Mouse (Mus musculus) embryonic fibroblast, embryonic 13.5 days (primary cell): ENCODE measurements around the gene Lrrc73. TPM values are rescaled to one million over a fixed set of nuclear protein-coding genes. Genes with fewer than 3 reads are reported as not detected.

Experiments used
- H3K27ac ChIP-seq: 2 replicates; pipeline ENCODE4 v1.5.1; 2012; ENCODE audit warnings: low read length, control low read depth, inconsistent platforms; ENCODE audit not compliant: insufficient read depth
- H3K4me1 ChIP-seq: 2 replicates; pipeline ENCODE4 v1.6.1; 2011; ENCODE audit warnings: low read length; ENCODE audit not compliant: control insufficient read depth, insufficient read depth
- H3K4me3 ChIP-seq: 2 replicates; pipeline ENCODE4 v1.5.1; 2011; ENCODE audit warnings: mild to moderate bottlenecking, control low read depth, low read length; ENCODE audit not compliant: insufficient read depth
- CTCF ChIP-seq: IDR thresholded peaks from 2 replicates; pipeline ENCODE4 v1.5.1; 2011; ENCODE audit warnings: mild to moderate bottlenecking, control low read depth, low read length, moderate library complexity, borderline replicate concordance; ENCODE audit not compliant: insufficient read depth
- POLR2A ChIP-seq: IDR thresholded peaks from 2 replicates; pipeline ENCODE4 v1.6.1; 2011; ENCODE audit warnings: low read depth, mild to moderate bottlenecking, control low read depth, low read length, moderate library complexity
- polyA plus RNA-seq: library from polyadenylated mRNA; stranded (reverse); fragments of >200 nt; gene quantifications from 2 replicates; pipeline ENCODE4 v1.2.4, GENCODE M21; 2011; ENCODE audit warnings: low read depth; ENCODE audit not compliant: missing spikeins, insufficient read length

The Lrrc73 gene
- polyA plus RNA-seq, 1 experiment = 1.6 TPM

DNA sequence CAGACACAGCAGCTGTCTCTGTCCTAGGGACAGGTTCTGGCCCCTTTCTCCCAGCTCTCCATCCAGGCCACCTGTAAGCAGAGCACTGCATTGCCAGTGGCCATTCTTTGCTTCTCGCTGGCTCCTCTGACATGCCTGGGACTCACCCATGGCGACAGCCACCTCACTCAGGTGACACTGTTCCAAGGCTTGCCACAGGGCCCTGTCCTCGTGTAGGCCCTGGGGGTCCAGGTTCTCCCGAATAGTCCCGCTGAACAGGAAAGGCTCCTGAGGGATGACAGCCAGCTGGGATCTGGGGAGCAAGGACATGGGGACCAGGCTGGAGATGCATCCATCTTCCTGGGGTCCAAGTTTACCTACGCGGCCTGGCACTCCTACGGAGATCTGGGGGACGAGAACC, 50.9 kb downstream of the Lrrc73 start:
- no peak overlapping the region for H3K4me3 ChIP-seq
- TF ChIP-seq POLR2A = no peak
- TF ChIP-seq CTCF = no peak
- no peaks in the 10 kb centered on the region for H3K4me1 ChIP-seq
- H3K27ac ChIP-seq = no peak overlapping the region

Other genes starting within 250 kb of the Lrrc73 start
- gene Vegfa, start 221.2 kb upstream of the Lrrc73 start, polyA plus RNA-seq = 140 and 154 TPM in 2 replicates
- gene Mrps18a, start 142.5 kb upstream of the Lrrc73 start, polyA plus RNA-seq = 47.2 and 57.4 TPM in 2 replicates
- 1.6 and 3.4 TPM in 2 replicates for gene Rsph9, start 109.3 kb upstream of the Lrrc73 start, polyA plus RNA-seq
- 14.5 and 15.3 TPM in 2 replicates for gene Mad2l1bp, start 100.0 kb upstream of the Lrrc73 start, polyA plus RNA-seq
- 46.1 and 61.2 TPM in 2 replicates for gene Gtpbp2, start 92.5 kb upstream of the Lrrc73 start, polyA plus RNA-seq
- 22.7 and 22.9 TPM in 2 replicates for gene Polh, start 50.9 kb upstream of the Lrrc73 start, polyA plus RNA-seq
- 55.2 and 58.0 TPM in 2 replicates for gene Xpo5, start 50.7 kb upstream of the Lrrc73 start, polyA plus RNA-seq
- gene Polr1c, start 5.5 kb upstream of the Lrrc73 start, polyA plus RNA-seq = 61.1 and 63.6 TPM in 2 replicates
- gene Yipf3, start 5.5 kb upstream of the Lrrc73 start, polyA plus RNA-seq = 114 and 133 TPM in 2 replicates
- gene Tjap1, start 29.5 kb downstream of the Lrrc73 start, polyA plus RNA-seq = 60.8 and 63.2 TPM in 2 replicates
- gene Dlk2, start 43.9 kb downstream of the Lrrc73 start, polyA plus RNA-seq = 2.6 and 3.3 TPM in 2 replicates
- 3.5 and 3.9 TPM in 2 replicates for gene Abcc10, start 74.8 kb downstream of the Lrrc73 start, polyA plus RNA-seq
- 24.1 and 32.6 TPM in 2 replicates for gene Zfp318, start 130.2 kb downstream of the Lrrc73 start, polyA plus RNA-seq
- gene Crip3, start 175.4 kb downstream of the Lrrc73 start, polyA plus RNA-seq = not detected in 2 replicates
- gene Slc22a7, start 184.9 kb downstream of the Lrrc73 start, polyA plus RNA-seq = not detected in 2 replicates
- gene Ttbk1, start 234.1 kb downstream of the Lrrc73 start, polyA plus RNA-seq = 0.27 and 0.35 TPM in 2 replicates
- 7.2 and 9.9 TPM in 2 replicates for gene Dnph1, start 243.2 kb downstream of the Lrrc73 start, polyA plus RNA-seq